Mouse (Mus musculus) spleen, adult 2 months (tissue): ENCODE results near the gene Prdm8. TPM values are rescaled to one million over a fixed set of nuclear protein-coding genes. Genes with fewer than 3 reads are reported as not detected.

Experiments
- DNase-seq, 2 experiments: peaks; one replicate each; pipeline versions ENCODE4 v3.0.0 to v3.0.0-alpha.2; 2012 to 2021; ENCODE audit warnings: low spot score in 2 of 2, low read depth in 1 of 2
- H3K27ac ChIP-seq: fragments of 200-500 bp; 2 replicates; pipeline ENCODE4 v1.5.1; 2012; ENCODE audit warnings: low read length, inconsistent platforms; ENCODE audit not compliant: insufficient read depth
- H3K27me3 ChIP-seq: fragments of 200-500 bp; 2 replicates; pipeline ENCODE4 v1.6.1; 2012; ENCODE audit warnings: mild to moderate bottlenecking, moderate library complexity, low read length, inconsistent platforms; ENCODE audit not compliant: control insufficient read depth, insufficient read depth
- H3K36me3 ChIP-seq: fragments of 200-500 bp; 2 replicates; pipeline ENCODE4 v1.6.1; 2012; ENCODE audit warnings: mild to moderate bottlenecking, low read length, inconsistent platforms; ENCODE audit not compliant: control insufficient read depth, insufficient read depth
- H3K4me1 ChIP-seq: fragments of 200-500 bp; 2 replicates; pipeline ENCODE4 v1.6.1; 2011; ENCODE audit warnings: inconsistent platforms; ENCODE audit not compliant: control insufficient read depth, insufficient read depth, insufficient read length
- H3K4me3 ChIP-seq: fragments of 200-500 bp; 2 replicates; pipeline ENCODE4 v1.5.1; 2011; ENCODE audit warnings: mild to moderate bottlenecking, inconsistent platforms; ENCODE audit not compliant: insufficient read depth, insufficient read length; ENCODE audit errors: extremely low read depth
- CTCF ChIP-seq: fragments of 200-500 bp; IDR thresholded peaks from 2 replicates; pipeline ENCODE4 v1.5.1; 2011; ENCODE audit warnings: mild to moderate bottlenecking, inconsistent platforms; ENCODE audit not compliant: insufficient read depth, insufficient read length, insufficient replicate concordance; ENCODE audit errors: extremely low read depth
- POLR2A ChIP-seq: fragments of 200-500 bp; IDR thresholded peaks from 2 replicates; pipeline ENCODE4 v1.6.1; 2011; ENCODE audit warnings: low read depth, low read length, inconsistent platforms
- WGBS: fragments of 180-500 bp; shearing (Covaris S2); methylation state at CpG from one replicate; pipeline ENCODE4 v1.1.7; 2018; 5-methylcytosine and 5-hydroxymethylcytosine counted together
- polyA plus RNA-seq: library from polyadenylated mRNA; depleted of rRNA; stranded (reverse); fragments of >200 nt; gene quantifications from 2 replicates; pipeline ENCODE4 v1.2.3, GENCODE M21; 2012

Gene Prdm8
- polyA plus RNA-seq, 1 experiment: 0.02 TPM

DNA sequence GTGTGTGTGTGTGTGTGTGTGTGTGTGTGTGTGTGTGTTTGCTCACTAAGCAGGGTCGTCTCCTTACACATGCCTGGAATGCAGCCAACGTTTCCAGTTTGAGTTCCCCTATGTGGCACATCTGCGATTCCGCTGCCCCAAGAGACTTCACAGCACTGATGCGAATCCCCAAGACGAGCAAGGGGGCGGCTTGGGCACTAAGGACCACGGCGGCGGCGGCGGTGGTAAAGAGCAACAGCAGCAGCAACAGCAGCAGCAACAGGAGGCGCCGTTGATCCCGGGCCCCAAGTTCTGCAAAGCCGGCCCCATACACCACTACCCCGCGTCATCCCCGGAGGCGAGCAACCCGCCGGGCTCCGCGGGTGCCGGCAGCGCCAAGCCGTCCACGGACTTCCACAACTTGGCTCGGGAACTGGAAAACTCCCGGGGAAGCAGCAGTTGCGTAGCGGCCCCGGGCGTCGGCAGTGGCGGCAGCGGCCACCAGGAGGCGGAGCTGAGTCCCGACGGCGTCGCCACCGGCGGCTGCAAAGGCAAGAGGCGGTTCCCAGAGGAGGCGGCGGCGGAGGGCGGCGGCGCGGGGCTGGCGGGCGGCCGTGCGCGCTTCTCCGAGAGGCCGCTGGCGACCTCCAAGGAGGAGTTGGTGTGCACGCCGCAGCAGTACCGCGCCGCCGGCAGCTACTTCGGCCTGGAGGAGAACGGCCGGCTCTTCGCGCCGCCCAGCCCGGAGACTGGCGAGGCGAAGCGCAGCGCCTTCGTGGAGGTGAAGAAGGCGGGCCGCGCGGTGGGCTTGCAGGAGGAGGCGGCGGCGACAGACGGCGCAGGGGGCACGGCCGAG, 18.2 kb downstream of the Prdm8 start:
- no peaks in the 10 kb centered on the region for H3K36me3 ChIP-seq
- 1% methylated on average over 83 of the region's 89 CpGs for WGBS
- peaks cover 45% of the 10 kb centered on the region for H3K27me3 ChIP-seq

DNA sequence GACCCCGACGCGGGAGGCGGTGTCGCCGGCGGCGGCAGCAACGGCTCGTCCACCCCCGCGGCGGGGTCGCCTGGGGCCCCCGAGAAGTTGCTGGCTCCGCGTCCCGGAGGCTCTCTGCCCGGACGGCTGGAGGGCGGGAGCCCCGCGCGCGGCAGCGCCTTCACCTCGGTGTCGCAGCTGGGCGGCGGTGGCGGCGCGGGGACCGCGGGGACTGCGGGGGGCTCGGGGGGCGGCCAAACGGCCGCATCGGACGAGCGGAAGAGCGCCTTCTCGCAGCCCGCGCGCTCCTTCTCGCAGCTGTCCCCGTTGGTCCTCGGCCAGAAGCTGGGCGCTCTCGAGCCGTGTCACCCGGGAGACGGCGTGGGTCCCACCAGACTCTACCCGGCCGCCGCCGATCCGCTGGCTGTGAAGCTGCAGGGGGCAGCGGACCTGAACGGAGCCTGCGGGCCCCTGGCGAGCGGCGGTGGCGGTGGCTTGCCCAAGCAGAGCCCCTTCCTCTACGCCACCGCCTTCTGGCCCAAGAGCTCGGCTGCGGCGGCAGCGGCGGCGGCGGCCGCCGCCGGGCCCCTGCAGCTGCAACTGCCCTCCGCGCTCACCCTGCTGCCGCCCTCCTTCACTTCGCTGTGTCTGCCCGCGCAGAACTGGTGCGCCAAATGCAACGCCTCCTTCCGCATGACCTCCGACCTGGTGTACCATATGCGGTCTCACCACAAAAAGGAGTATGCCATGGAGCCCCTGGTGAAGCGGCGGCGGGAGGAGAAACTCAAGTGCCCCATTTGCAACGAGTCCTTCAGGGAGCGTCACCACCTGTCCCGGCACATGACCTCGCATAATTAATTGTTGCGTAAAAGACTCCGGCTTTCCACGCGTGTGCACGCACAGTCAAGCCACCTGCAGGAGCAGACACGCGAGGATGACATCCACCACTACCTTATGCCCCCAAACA, 19.1 kb downstream of the Prdm8 start:
- peak overlapping the region; percentile 60 for H3K4me3 ChIP-seq
- TF ChIP-seq POLR2A (no peak), CTCF (no peak)
- no peak for DNase-seq
- H3K27ac ChIP-seq: no peak overlapping the region
- peaks cover 10% of the 10 kb centered on the region for H3K4me1 ChIP-seq
- peaks cover 40% of the 10 kb centered on the region for H3K27me3 ChIP-seq
- no peaks in the 10 kb centered on the region for H3K36me3 ChIP-seq
- WGBS: 2% methylated on average over 90 of the region's 106 CpGs

More for the DNA sequence above, 18.2 kb downstream of the Prdm8 start:
- peak in 1 of 2 experiments; percentile 65 for DNase-seq
- Histone ChIP-seq H3K27ac (no peak overlapping the region), H3K4me1 (peaks cover 17% of the 10 kb centered on the region), H3K4me3 (peak overlapping the region; percentile 60)
- peak; percentile 73 for TF ChIP-seq CTCF
- TF ChIP-seq POLR2A: no peak

DNA sequence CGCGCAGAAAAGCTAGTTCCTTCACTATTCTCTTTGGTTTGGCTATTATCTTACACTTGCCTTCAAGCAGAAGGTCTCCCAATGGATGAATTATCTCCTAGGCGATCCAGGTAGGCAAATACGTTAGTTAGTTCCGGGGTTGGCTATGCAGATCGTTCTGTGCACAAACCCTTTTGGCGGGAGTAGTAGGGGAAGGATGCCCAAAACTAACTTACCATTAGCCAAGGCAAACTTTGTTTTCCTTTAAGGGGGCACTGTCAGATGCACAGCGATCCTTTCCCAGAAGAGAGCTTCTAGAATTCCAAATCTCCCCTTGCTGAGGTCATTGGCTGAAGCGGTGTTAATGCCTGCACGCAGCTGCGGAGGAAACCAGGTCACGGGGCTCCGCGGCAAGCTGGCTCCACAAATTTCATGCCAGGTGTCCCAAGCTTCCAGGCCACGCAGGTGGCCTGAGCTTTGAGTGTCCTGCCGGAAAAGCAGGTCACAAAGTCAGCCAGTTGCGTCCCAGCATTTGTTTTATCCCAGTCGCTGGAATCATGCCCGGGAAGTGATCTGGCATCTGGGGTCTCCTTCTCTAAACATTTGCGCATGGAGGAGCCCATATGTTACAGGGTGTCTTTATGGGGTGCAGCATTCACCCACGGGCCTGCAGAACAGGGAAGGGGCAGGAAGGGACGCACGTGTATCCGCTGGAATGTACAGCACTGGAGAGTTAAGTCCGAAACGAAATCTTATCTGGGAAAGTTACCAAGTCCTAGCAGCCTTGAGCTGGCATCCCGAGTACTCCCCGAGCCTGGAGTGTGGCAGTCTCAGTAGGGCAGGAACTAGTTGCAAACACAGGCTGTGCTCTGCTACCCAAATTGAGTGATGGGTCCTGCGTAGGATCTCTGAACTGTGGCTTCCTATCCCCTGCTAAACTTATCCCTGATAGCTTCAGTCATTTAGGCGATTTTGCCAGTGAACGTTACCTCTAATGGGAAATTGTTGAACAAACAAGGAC, 22.5 kb downstream of the Prdm8 start:
- 9% methylated on average over 31 of the region's 31 CpGs for WGBS
- H3K36me3 ChIP-seq: no peaks in the 10 kb centered on the region
- H3K27me3 ChIP-seq: peaks cover 25% of the 10 kb centered on the region
- no peak for DNase-seq
- H3K27ac ChIP-seq: no peak overlapping the region
- peaks cover 9% of the 10 kb centered on the region for H3K4me1 ChIP-seq
- TF ChIP-seq POLR2A: no peak
- TF ChIP-seq CTCF: no peak
- H3K4me3 ChIP-seq: no peak overlapping the region

DNA sequence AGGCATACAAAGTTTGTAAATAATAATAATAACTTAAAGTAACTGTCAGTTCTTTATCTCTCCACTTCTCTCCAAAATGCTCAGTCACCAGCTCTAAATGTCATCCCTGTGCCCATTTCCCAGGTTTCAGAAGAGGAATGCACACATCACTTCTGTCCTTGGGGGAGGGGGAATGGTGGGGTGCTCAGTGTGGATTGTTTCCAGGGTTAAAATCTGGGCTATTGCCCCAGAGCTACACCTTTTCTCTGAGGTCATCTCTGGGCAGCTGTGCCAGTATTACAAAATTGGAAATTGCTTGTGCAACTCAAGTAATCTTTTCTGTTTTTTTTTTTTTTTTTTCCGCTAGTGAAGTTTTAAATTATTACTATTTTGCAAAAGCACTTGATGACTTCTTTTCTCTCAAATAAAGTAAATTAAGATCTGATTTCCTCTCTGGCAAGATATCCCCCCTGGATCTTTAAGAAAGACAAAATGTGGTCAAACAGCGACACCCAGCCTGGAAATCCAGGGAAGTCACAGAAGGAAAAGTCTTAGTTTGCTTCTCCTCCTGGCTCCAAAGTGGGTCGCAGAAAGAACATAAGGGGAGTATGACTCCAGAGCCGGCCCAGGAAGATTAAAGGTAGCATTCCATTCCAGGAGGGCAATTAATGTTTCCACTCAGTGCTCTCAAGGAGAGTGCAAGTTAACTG, 25.4 kb downstream of the Prdm8 start:
- TF ChIP-seq CTCF (no peak), POLR2A (no peak)
- Histone ChIP-seq H3K27ac (no peak overlapping the region), H3K4me1 (no peaks in the 10 kb centered on the region), H3K4me3 (no peak overlapping the region), H3K36me3 (no peaks in the 10 kb centered on the region), H3K27me3 (peaks cover 6% of the 10 kb centered on the region)
- DNase-seq: no peak
- 65% methylated on average over 4 of the region's 4 CpGs for WGBS

GRCm38 (mm10) chr5:98194959-98195358, 28.0 kb downstream of the Prdm8 start:
- H3K27ac ChIP-seq: no peak overlapping the region
- DNase-seq: no peak
- no peaks in the 10 kb centered on the region for H3K36me3 ChIP-seq
- no peak overlapping the region for H3K4me3 ChIP-seq
- TF ChIP-seq CTCF (no peak), POLR2A (no peak)
- no peaks in the 10 kb centered on the region for H3K4me1 ChIP-seq
- 89% methylated on average over 1 of the region's 1 CpGs for WGBS
- H3K27me3 ChIP-seq: no peaks in the 10 kb centered on the region
